Mouse (Mus musculus) embryonic facial prominence, embryonic 14.5 days (tissue): ENCODE results near the gene Mrpl12. TPM values are rescaled to one million over a fixed set of nuclear protein-coding genes. Genes with fewer than 3 reads are reported as not detected.

Source experiments
- ATAC-seq: fragments of 200-750 bp; cut with Nextera tagmentation; 2 replicates; pipeline ENCODE4 v1.8.0; 2017; ENCODE audit warnings: low read depth, moderate number of reproducible peaks, moderate TSS enrichment
- DNase-seq: peaks from one replicate; pipeline ENCODE4 v3.0.0-alpha.2; 2015; ENCODE audit warnings: low spot score
- H3K27ac ChIP-seq: fragments of 300-500 bp; sonication (generic); replicated peaks from 2 replicates; pipeline ENCODE4 v1.5.1; 2014; ENCODE audit warnings: low read depth, mild to moderate bottlenecking, low read length, moderate library complexity
- H3K27me3 ChIP-seq: fragments of 300-500 bp; sonication (generic); replicated peaks from 2 replicates; pipeline ENCODE4 v1.6.1; 2014; ENCODE audit warnings: low read length; ENCODE audit not compliant: control insufficient read depth, insufficient read depth
- H3K36me3 ChIP-seq: fragments of 300-500 bp; sonication (generic); 2 replicates; pipeline ENCODE4 v1.6.1; 2014; ENCODE audit warnings: low read length, mixed read lengths; ENCODE audit not compliant: control insufficient read depth, insufficient read depth
- H3K4me1 ChIP-seq: fragments of 300-500 bp; sonication (generic); 2 replicates; pipeline ENCODE4 v1.6.1; 2014; ENCODE audit warnings: antibody characterized with exemption, low read length; ENCODE audit not compliant: control insufficient read depth, insufficient read depth
- H3K4me2 ChIP-seq: fragments of 300-500 bp; sonication (generic); 2 replicates; pipeline ENCODE4 v1.6.1; 2014; ENCODE audit warnings: low read depth, mild to moderate bottlenecking, low read length, moderate library complexity, mixed read lengths
- H3K4me3 ChIP-seq: fragments of 300-500 bp; sonication (generic); 2 replicates; pipeline ENCODE4 v1.5.1; 2014; ENCODE audit warnings: low read depth, mild to moderate bottlenecking, low read length
- H3K9ac ChIP-seq: fragments of 300-500 bp; sonication (generic); 2 replicates; pipeline ENCODE4 v1.6.1; 2014; ENCODE audit warnings: low read depth, mild to moderate bottlenecking, low read length, moderate library complexity, mixed read lengths
- H3K9me3 ChIP-seq: fragments of 300-500 bp; sonication (generic); 2 replicates; pipeline ENCODE4 v1.6.1; 2016; ENCODE audit warnings: low read length; ENCODE audit not compliant: control insufficient read depth
- WGBS: fragments of 180-500 bp; shearing (Covaris S2); extraction: QIAGEN DNeasy Blood & Tissue Kit; methylation state at CpG from one replicate; pipeline ENCODE4 v1.1.7; 2014; 5-methylcytosine and 5-hydroxymethylcytosine counted together
- polyA plus RNA-seq: library from polyadenylated mRNA; unstranded; fragments of >200 nt; fragmentation: Nextera tagmentation; extraction: Ambion mirVana; gene quantifications from 2 replicates; pipeline ENCODE4 v1.2.1, GENCODE M21; 2014

Mrpl12 gene
- polyA plus RNA-seq, 1 experiment from 2014 or later = 148 TPM

DNA sequence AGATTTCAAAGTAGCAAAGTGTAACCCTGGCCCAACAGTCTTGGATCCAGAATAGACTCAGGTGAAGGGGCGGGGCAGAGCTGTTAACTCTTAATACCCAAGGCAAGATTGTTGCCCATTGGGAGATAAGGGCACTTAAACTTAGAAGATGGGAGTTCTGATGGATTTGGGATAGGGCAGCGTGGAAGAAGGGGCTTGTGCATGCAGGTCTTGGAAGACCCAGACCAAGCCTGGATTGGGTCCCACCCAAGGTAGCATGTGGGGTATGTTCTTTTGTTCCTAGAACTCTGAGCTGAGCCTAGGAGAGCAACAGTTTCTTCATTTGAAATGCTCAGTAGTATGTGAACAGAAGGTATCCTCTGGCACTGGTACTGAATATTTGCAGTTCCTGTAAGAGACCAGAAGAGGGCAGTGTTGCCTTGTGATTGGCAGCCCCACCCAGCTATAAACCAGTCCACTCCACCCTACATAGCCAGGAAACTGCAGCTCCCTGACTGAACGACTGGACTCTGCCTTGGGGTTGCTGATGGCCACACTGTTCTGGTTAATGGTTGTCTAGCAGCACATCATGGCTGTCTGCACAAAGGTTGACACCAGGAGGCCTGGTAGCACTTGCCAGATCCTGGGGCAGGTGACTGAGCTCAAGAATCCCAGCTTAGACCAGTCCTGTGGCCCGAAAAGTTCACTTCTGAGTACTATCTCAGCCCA lies 4.8 kb downstream of the Mrpl12 start:
- peaks cover 32% of the 10 kb centered on the region for H3K4me1 ChIP-seq
- ATAC-seq (peak; percentile 16), DNase-seq (peak; percentile 87)
- H3K4me3 ChIP-seq = no peak overlapping the region
- no peaks in the 10 kb centered on the region for H3K9me3 ChIP-seq
- WGBS = 58% methylated on average over 4 of the region's 4 CpGs
- H3K27ac ChIP-seq = no peak overlapping the region; the same call in 1 of the 2 replicates
- no peaks in the 10 kb centered on the region for H3K27me3 ChIP-seq
- peaks cover 44% of the 10 kb centered on the region for H3K36me3 ChIP-seq
- peak overlapping the region; percentile 30; the same call in 1 of the 2 replicates for H3K9ac ChIP-seq
- H3K4me2 ChIP-seq = no peak overlapping the region

DNA sequence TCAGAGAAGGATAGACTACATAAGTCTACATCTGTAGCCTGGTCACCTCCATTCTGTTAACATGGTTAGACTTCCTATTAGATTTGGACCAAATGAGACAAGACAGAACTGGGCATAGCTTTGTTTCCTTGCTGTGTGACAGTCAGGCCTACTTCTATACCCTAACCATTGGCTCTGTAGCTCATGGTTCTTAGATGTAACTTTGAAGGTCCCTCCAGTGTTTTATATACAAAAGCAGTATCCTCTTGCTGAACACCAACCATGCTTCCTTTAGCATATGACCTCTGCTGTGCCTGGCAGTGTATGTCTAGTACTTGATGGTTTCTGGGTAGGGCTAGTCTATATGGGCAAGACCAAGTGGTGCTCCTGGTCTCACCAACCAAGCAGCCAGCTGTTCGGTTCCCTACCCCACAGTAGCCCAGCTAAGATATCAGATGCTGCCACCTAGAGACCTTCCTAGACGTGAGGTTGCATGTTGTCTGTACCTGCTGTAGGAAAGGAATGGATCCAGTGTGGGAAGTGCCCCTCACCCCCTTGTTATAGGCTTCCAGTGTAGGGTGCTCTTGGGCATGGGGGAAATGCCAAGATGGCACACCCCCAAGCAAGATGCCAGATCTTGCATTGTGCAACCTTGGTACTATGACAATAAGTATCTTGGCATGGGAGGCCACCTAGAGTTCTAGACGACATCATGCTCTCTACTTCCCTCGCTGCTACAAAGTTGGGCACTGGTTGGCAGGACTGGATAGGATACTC lies 6.1 kb downstream of the Mrpl12 start:
- Histone ChIP-seq H3K27ac (peak overlapping the region; percentile 86; the same call in 1 of the 2 replicates), H3K9me3 (no peaks in the 10 kb centered on the region), H3K4me1 (peaks cover 31% of the 10 kb centered on the region), H3K4me3 (peak overlapping the region; percentile 83), H3K36me3 (peaks cover 56% of the 10 kb centered on the region), H3K9ac (peak overlapping the region; percentile 86; the same call in 1 of the 2 replicates), H3K27me3 (no peaks in the 10 kb centered on the region), H3K4me2 (peak overlapping the region; percentile 86)
- WGBS = 36% methylated on average over 4 of the region's 4 CpGs
- DNase-seq (no peak), ATAC-seq (no peak)

DNA sequence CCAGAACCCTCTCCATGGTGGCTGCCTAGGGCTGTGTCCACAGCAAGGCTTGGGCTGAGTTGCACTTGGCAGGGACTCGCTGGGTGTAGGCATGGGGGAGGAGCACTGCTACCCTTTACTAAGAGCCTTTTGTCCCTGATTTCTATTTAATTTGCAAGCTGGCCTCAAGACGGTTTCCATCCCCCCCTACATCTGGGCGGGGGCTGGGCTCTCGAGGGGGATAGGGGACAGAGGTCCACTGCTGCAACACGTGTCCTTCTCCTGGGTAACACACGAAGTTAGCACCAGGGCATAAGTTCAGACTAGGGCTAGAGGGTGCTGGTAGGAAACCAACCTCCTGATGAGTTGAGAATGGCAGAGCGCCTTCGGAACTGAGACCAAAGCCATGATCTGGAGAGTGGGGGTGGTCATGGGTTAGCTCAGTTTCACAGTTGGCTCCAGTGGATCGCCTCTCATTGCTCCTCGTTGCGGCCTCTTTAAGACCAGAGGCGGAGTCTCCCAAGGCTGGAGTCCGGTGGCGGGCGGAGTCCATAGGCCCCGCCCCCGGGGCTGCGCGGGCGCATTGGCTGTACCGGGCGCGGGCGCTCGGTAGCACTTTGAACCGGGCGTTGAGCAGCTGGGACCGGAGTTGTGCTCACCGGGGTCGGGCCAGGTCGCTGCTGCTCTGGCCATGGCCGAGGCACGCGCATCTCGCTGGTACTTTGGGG lies 7.1 kb downstream of the Mrpl12 start, which contains the start of gene Slc25a10:
Gene Slc25a10 (plus strand): TSS at position 524 of the 707 bp plus-strand sequence.
- peak within 1 kb of the TSS; percentile 83 for H3K4me3 ChIP-seq
- DNase-seq (peak; percentile 96), ATAC-seq (peak; percentile 88)
- peak within 1 kb of the TSS; percentile 86 for H3K4me2 ChIP-seq
- H3K36me3 ChIP-seq = peaks cover 58% of the 10 kb centered on the region
- H3K4me1 ChIP-seq = peaks cover 28% of the 10 kb centered on the region
- H3K27ac ChIP-seq = peak within 1 kb of the TSS; percentile 86
- no peaks in the 10 kb centered on the region for H3K27me3 ChIP-seq
- peak within 1 kb of the TSS; percentile 86 for H3K9ac ChIP-seq
- H3K9me3 ChIP-seq = no peaks in the 10 kb centered on the region
- 2% methylated on average over 21 of the region's 35 CpGs for WGBS

DNA sequence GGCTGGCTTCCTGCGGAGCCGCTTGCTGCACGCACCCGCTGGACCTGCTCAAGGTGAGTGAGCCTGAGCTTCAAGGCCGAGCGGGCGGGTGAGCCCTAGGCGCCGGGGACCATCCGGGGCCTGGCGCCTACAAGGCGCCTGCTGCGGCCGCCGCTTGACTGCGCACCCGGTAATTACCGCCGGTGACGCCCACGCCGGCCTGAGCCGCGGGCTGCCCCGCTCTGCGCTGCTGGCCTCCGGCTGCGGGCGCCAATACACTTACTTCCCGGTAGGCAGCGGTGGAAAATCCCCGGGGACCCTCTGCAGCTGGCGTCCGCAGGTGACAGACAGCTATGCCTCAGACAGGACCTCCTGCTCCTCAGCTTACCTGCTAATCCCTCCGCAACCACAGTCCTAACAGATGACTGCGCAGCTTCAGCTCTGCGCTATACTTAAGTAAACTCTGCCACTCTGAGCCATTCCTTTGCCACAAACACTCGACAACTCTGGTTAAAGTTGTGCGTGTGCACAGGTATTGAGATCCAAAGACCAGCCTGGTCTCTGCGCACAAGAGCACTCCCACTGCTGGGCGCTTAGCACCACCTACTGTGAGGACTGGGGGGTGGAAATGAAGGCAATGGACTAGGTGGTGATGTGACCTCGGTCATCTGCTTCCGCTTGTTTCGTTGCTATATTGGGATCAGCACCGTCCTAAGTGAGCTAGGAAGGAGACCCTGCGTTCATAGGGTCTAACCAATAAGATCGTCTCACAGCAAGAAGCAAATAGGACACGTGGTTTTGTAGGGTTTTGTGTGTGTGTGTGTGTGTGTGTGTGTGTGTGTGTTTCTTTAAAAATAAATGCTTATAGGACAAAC lies 7.8 kb downstream of the Mrpl12 start:
- Histone ChIP-seq H3K4me1 (peaks cover 28% of the 10 kb centered on the region), H3K4me3 (peak overlapping the region; percentile 83), H3K9ac (peak overlapping the region; percentile 86), H3K36me3 (peaks cover 57% of the 10 kb centered on the region), H3K4me2 (peak overlapping the region; percentile 86), H3K27me3 (no peaks in the 10 kb centered on the region), H3K9me3 (no peaks in the 10 kb centered on the region), H3K27ac (peak overlapping the region; percentile 86)
- peak; percentile 74 for DNase-seq
- peak; percentile 41 for ATAC-seq
- under 1% methylated on average over 21 of the region's 48 CpGs for whole genome bisulfite sequencing

DNA sequence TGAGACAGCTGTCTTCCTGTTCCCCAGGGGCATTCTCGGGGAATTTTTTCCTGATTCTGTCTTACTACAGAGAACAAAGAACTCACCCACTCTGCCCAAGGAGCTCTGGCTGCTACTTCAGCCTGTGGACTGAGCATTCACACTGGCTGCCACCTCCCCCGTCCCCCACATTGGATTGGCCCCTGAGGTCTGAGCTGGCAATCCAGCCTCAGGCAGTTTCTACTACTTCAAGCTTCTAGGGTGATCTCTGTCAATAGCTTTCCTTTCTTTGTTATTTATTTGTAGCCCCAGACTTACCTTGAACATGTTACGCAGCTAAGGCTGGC lies 8.4 kb downstream of the Mrpl12 start:
- peaks cover 56% of the 10 kb centered on the region for H3K36me3 ChIP-seq
- ATAC-seq = no peak
- H3K27ac ChIP-seq = peak overlapping the region; percentile 77
- H3K27me3 ChIP-seq = no peaks in the 10 kb centered on the region
- 21% methylated on average over 3 of the region's 3 CpGs for WGBS
- peak overlapping the region; percentile 83 for H3K4me3 ChIP-seq
- peak overlapping the region; percentile 86 for H3K4me2 ChIP-seq
- no peaks in the 10 kb centered on the region for H3K9me3 ChIP-seq
- peak overlapping the region; percentile 86 for H3K9ac ChIP-seq
- peaks cover 28% of the 10 kb centered on the region for H3K4me1 ChIP-seq
- DNase-seq = peak; percentile 73

DNA sequence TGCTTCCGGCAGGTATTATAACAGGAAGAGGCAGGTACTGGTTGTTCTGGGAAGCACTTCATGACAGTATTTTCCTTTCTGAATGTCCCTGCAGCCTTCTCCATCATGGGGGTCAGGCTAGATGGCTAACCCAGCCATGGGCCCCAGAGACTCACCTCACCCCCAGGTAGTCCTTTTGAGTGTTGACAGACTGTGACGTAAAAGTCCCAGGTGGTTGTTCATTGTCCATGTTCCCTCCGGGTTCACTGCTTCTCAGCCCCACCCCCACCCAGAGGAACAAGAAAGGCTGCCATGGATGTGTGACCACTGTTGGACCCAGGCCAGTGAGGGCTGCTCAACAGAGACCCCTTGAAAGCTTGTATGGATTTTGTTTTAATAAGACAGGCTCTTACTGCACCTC lies 8.9 kb downstream of the Mrpl12 start:
- H3K36me3 ChIP-seq = peaks cover 55% of the 10 kb centered on the region
- peak overlapping the region; percentile 77 for H3K27ac ChIP-seq
- peak overlapping the region; percentile 86 for H3K4me2 ChIP-seq
- no peaks in the 10 kb centered on the region for H3K9me3 ChIP-seq
- peaks cover 28% of the 10 kb centered on the region for H3K4me1 ChIP-seq
- H3K9ac ChIP-seq = peak overlapping the region; percentile 86
- H3K4me3 ChIP-seq = peak overlapping the region; percentile 83
- no peaks in the 10 kb centered on the region for H3K27me3 ChIP-seq
- ATAC-seq (no peak), DNase-seq (no peak)
- WGBS = 34% methylated on average over 3 of the region's 3 CpGs

DNA sequence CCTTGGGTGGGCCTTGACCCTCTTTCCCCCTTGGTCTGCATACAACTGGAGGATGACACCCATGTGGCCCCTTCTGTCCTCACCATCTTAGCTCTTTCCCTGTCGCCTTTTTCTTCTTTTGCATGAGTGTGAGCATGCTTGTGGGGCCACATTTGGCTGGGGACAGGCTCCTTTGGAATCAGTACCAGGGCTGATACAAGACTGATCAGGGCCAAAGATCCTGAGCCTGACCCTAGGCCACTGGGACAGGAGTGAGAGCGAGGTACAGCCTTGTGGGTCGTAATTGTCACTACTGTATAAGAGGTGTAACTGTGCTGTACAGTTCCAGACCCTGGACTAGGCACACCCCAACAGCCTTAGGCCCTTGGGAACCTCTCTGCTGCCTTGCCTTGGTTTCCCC lies 9.5 kb downstream of the Mrpl12 start:
- no peak for DNase-seq
- H3K9me3 ChIP-seq = no peaks in the 10 kb centered on the region
- H3K27me3 ChIP-seq = no peaks in the 10 kb centered on the region
- no peak for ATAC-seq
- H3K4me2 ChIP-seq = peak overlapping the region; percentile 86
- H3K27ac ChIP-seq = no peak overlapping the region
- no peak overlapping the region for H3K9ac ChIP-seq
- peaks cover 28% of the 10 kb centered on the region for H3K4me1 ChIP-seq
- H3K4me3 ChIP-seq = no peak overlapping the region; the same call in 1 of the 2 replicates
- WGBS = 81% methylated on average over 3 of the region's 3 CpGs
- H3K36me3 ChIP-seq = peaks cover 55% of the 10 kb centered on the region

DNA sequence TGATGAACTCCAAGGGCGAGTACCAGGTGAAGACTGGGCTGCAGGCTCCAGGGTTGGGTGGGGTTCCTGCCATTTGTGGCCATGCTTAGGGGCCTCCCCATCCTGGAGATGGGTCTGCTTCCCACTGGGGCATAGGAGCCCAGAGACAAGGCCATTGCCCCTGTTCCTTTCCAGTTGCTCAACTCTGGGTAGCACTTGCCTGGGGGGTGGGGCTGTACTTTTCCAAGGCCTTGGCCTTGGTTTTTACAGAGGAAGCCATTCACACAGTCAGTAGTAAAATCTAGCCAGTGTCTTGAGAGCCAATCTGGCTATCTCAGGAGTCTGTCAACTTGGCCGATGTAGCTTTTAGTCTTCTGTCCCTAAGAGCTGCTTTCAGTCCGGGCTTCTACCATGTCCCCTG lies 13.0 kb downstream of the Mrpl12 start:
- Histone ChIP-seq H3K4me2 (no peak overlapping the region), H3K27ac (no peak overlapping the region), H3K27me3 (no peaks in the 10 kb centered on the region), H3K4me1 (peaks cover 11% of the 10 kb centered on the region), H3K36me3 (peaks cover 46% of the 10 kb centered on the region), H3K4me3 (no peak overlapping the region), H3K9me3 (no peaks in the 10 kb centered on the region), H3K9ac (no peak overlapping the region)
- no peak for ATAC-seq
- DNase-seq = no peak
- WGBS = 97% methylated on average over 3 of the region's 3 CpGs
